Mouse (Mus musculus) bone marrow, adult 2 months (tissue): Measurements from ENCODE around the gene Aes.

ENCODE experiments used
- CTCF ChIP-seq: fragments of 200-500 bp; IDR thresholded peaks from 2 replicates; pipeline ENCODE4 v1.5.1; 2011; ENCODE audit warnings: low read length, control low read depth; ENCODE audit not compliant: control insufficient read depth, insufficient read depth
- POLR2A ChIP-seq: fragments of 200-500 bp; IDR thresholded peaks from 2 replicates; pipeline ENCODE4 v1.6.1; 2011; ENCODE audit warnings: low read depth, mild to moderate bottlenecking, control low read depth, low read length, borderline replicate concordance; ENCODE audit not compliant: control insufficient read depth

GRCm38 (mm10) chr10:81588739-81589138 lies 29.5 kb downstream of the Aes start:
- TF ChIP-seq CTCF = no peak
- TF ChIP-seq POLR2A = no peak
